Mouse (Mus musculus) CH12.LX (cell line): ENCODE measurements around the gene Trim59. TPM values are rescaled to one million over a fixed set of nuclear protein-coding genes. Genes with fewer than 3 reads are reported as not detected.
A peak's percentile ranks its signal among the peaks of the same experiment; 100 is the strongest.

Experiments used
- DNase-seq: peaks from one replicate; pipeline ENCODE4 v3.0.0-alpha.2; 2013; ENCODE audit errors: extremely low read depth
- H3K27ac ChIP-seq: 2 replicates; pipeline ENCODE4 v1.5.1; 2012; ENCODE audit warnings: low read depth, mild to moderate bottlenecking, control low read depth, moderate library complexity; ENCODE audit not compliant: insufficient read depth
- H3K27me3 ChIP-seq: replicated peaks from 2 replicates; pipeline ENCODE3; 2012; ENCODE audit warnings: inconsistent platforms
- H3K36me3 ChIP-seq, 2 experiments: replicated peaks in 1 of 2; 2 replicates each; pipeline versions ENCODE3 to v1.6.1; 2012; ENCODE audit warnings: inconsistent platforms in 1 of 2, low read length in 1 of 2, mild to moderate bottlenecking in 1 of 2, mixed read lengths in 1 of 2, moderate library complexity in 1 of 2; ENCODE audit not compliant: control insufficient read depth in 1 of 2, insufficient read depth in 1 of 2
- H3K4me1 ChIP-seq, 2 experiments: 2 replicates each; pipeline ENCODE4 v1.6.1; 2012; ENCODE audit warnings: inconsistent platforms in 1 of 2, moderate library complexity in 1 of 2; ENCODE audit not compliant: insufficient read depth in 2 of 2, control insufficient read depth in 1 of 2
- H3K4me2 ChIP-seq: 2 replicates; pipeline ENCODE4 v1.6.1; 2012; ENCODE audit warnings: low read depth, mild to moderate bottlenecking, control low read depth; ENCODE audit not compliant: poor library complexity, insufficient read depth, severe bottlenecking
- H3K4me3 ChIP-seq, 3 experiments: fragments of 150-350 bp in 1 of 3; sonication (generic) in 1 of 3; replicated peaks in 1 of 3; 2 replicates each; pipeline versions ENCODE3 to v1.5.1; 2011 to 2012; ENCODE audit warnings: low read depth in 2 of 3, low read length in 2 of 3, mild to moderate bottlenecking in 2 of 3, moderate library complexity in 2 of 3, control low read depth in 1 of 3, improper control_type of control experiment in 1 of 3, inconsistent platforms in 1 of 3, mixed read lengths in 1 of 3; ENCODE audit not compliant: poor library complexity in 1 of 3
- H3K79me2 ChIP-seq: replicated peaks from 2 replicates; pipeline ENCODE4 v1.6.1; 2012; ENCODE audit warnings: mild to moderate bottlenecking, moderate library complexity; ENCODE audit not compliant: control insufficient read depth, poor library complexity, insufficient read depth, severe bottlenecking; ENCODE audit errors: extremely low read depth
- H3K9ac ChIP-seq: 2 replicates; pipeline ENCODE4 v1.6.1; 2012; ENCODE audit warnings: low read depth, mild to moderate bottlenecking, control low read depth, moderate library complexity; ENCODE audit not compliant: insufficient read depth
- H3K9me3 ChIP-seq: replicated peaks from 2 replicates; pipeline ENCODE3; 2012; ENCODE audit warnings: low read length, inconsistent platforms, mixed read lengths
- BHLHE40 ChIP-seq: IDR thresholded peaks from 2 replicates; pipeline ENCODE4 v1.6.1; 2011; ENCODE audit warnings: mild to moderate bottlenecking, low read depth, low read length, improper control_type of control experiment
- CHD1 ChIP-seq: IDR thresholded peaks from 2 replicates; pipeline ENCODE4 v1.6.1; 2012; ENCODE audit warnings: low read depth, low read length, improper control_type of control experiment, inconsistent platforms
- CHD2 ChIP-seq: IDR thresholded peaks from 2 replicates; pipeline ENCODE4 v1.6.1; 2011; ENCODE audit warnings: low read length, improper control_type of control experiment
- E2F4 ChIP-seq: IDR thresholded peaks from 2 replicates; pipeline ENCODE4 v1.6.1; 2011; ENCODE audit warnings: low read depth, low read length, improper control_type of control experiment; ENCODE audit not compliant: insufficient replicate concordance
- ELF1 ChIP-seq: IDR thresholded peaks from 2 replicates; pipeline ENCODE4 v1.6.1; 2014; ENCODE audit warnings: low read depth, mild to moderate bottlenecking, inconsistent platforms, low read length, improper control_type of control experiment
- EP300 ChIP-seq: IDR thresholded peaks from 2 replicates; pipeline ENCODE4 v1.6.1; 2011; ENCODE audit warnings: low read length, improper control_type of control experiment
- GABPA ChIP-seq: IDR thresholded peaks from 2 replicates; pipeline ENCODE4 v1.6.1; 2012; ENCODE audit warnings: low read depth, low read length, improper control_type of control experiment, inconsistent platforms; ENCODE audit not compliant: insufficient replicate concordance
- IRF4 ChIP-seq: IDR thresholded peaks from 2 replicates; pipeline ENCODE4 v1.6.1; 2014; ENCODE audit warnings: low read depth, mild to moderate bottlenecking, inconsistent platforms, low read length, improper control_type of control experiment
- JUN ChIP-seq: IDR thresholded peaks from 2 replicates; pipeline ENCODE4 v1.6.1; 2011; ENCODE audit warnings: low read depth, mild to moderate bottlenecking, low read length, improper control_type of control experiment, moderate library complexity; ENCODE audit not compliant: insufficient read depth
- JUND ChIP-seq: conservative IDR thresholded peaks from 2 replicates; pipeline ENCODE4 v1.6.1; 2011; ENCODE audit warnings: low read depth, low read length, improper control_type of control experiment
- MAZ ChIP-seq: IDR thresholded peaks from 2 replicates; pipeline ENCODE4 v1.6.1; 2012; ENCODE audit warnings: low read depth, mild to moderate bottlenecking, inconsistent platforms, low read length, improper control_type of control experiment, moderate library complexity
- MEF2A ChIP-seq: IDR thresholded peaks from 2 replicates; pipeline ENCODE4 v1.6.1; 2014; ENCODE audit warnings: low read depth, mild to moderate bottlenecking, inconsistent platforms, low read length, improper control_type of control experiment, borderline replicate concordance
- NELFE ChIP-seq: IDR thresholded peaks from 2 replicates; pipeline ENCODE4 v1.6.1; 2011; ENCODE audit warnings: low read depth, low read length, improper control_type of control experiment
- NRF1 ChIP-seq: IDR thresholded peaks from 2 replicates; pipeline ENCODE4 v1.6.1; 2014; ENCODE audit warnings: low read depth, mild to moderate bottlenecking, inconsistent platforms, low read length, improper control_type of control experiment, moderate library complexity
- POLR2AphosphoS2 ChIP-seq: IDR thresholded peaks from 2 replicates; pipeline ENCODE4 v1.6.1; 2011; ENCODE audit warnings: low read depth, low read length, improper control_type of control experiment
- SIN3A ChIP-seq: IDR thresholded peaks from 2 replicates; pipeline ENCODE4 v1.6.1; 2012; ENCODE audit warnings: low read length, improper control_type of control experiment, inconsistent platforms
- SMC3 ChIP-seq: IDR thresholded peaks from 2 replicates; pipeline ENCODE4 v1.6.1; 2011; ENCODE audit warnings: low read depth, low read length, improper control_type of control experiment
- TBP ChIP-seq: conservative IDR thresholded peaks from 2 replicates; pipeline ENCODE4 v1.6.1; 2011; ENCODE audit warnings: low read depth, low read length, improper control_type of control experiment
- TCF12 ChIP-seq: IDR thresholded peaks from 2 replicates; pipeline ENCODE4 v1.6.1; 2014; ENCODE audit warnings: low read depth, mild to moderate bottlenecking, inconsistent platforms, low read length, improper control_type of control experiment
- UBTF ChIP-seq: IDR thresholded peaks from 2 replicates; pipeline ENCODE4 v1.6.1; 2012; ENCODE audit warnings: low read depth, mild to moderate bottlenecking, inconsistent platforms, low read length, improper control_type of control experiment, moderate library complexity
- USF1 ChIP-seq: IDR thresholded peaks from 2 replicates; pipeline ENCODE4 v1.6.1; 2014; ENCODE audit warnings: low read depth, mild to moderate bottlenecking, inconsistent platforms, low read length, improper control_type of control experiment
- USF2 ChIP-seq: conservative IDR thresholded peaks from 2 replicates; pipeline ENCODE4 v1.6.1; 2011; ENCODE audit warnings: low read depth, low read length, improper control_type of control experiment
- ZC3H11A ChIP-seq: IDR thresholded peaks from 2 replicates; pipeline ENCODE4 v1.6.1; 2012; ENCODE audit warnings: low read depth, mild to moderate bottlenecking, inconsistent platforms, low read length, improper control_type of control experiment
- ZMIZ1 ChIP-seq: IDR thresholded peaks from 2 replicates; pipeline ENCODE4 v1.6.1; 2012; ENCODE audit warnings: low read depth, mild to moderate bottlenecking, inconsistent platforms, low read length, improper control_type of control experiment
- dilution Hi-C: fragments of 300-500 bp; cut with MboI; formaldehyde crosslinking; loops from 2 replicates; pipeline ENCODE4 v1.14.3; 2020; ENCODE audit warnings: low sequenced_read_pairs; ENCODE audit not compliant: extremely low pct_unique_long_range_greater_than_20kb, extremely low pct_ligation_motif_present
- in situ Hi-C: fragments of 300-500 bp; cut with MboI; formaldehyde crosslinking; loops from 3 replicates; pipeline ENCODE4 v1.14.3; 2019; ENCODE audit warnings: low sequenced_read_pairs, low pct_ligation_motif_present, low pct_unique_long_range_greater_than_20kb, mixed read lengths
- polyA plus RNA-seq: library from polyadenylated mRNA; unstranded; fragments of >175 nt; gene quantifications from 2 replicates; pipeline ENCODE4 v1.2.1, GENCODE M21; 2012; ENCODE audit warnings: low read depth; ENCODE audit not compliant: insufficient read length
- total RNA-seq, 2 experiments: library from RNA; depleted of rRNA; stranded (reverse); fragments of 300-350 nt in 1 of 2; fragments of >200 nt in 1 of 2; gene quantifications; 2 replicates each; pipeline ENCODE4 v1.2.3; 2012 to 2014

The Trim59 gene
- total and polyA plus RNA-seq, 3 experiments, result 7.4 to 42.9 (median 29.1) TPM

- no peak for DNase-seq
- H3K27ac ChIP-seq, result no peak overlapping the region
Measured at GRCm38 (mm10) chr3:69045750-69046149, 1.2 kb upstream of the Trim59 start.

GRCm38 (mm10) chr3:69045400-69045703, 797 bp upstream of the Trim59 start:
- Histone ChIP-seq H3K27ac (no peak overlapping the region), H3K79me2 (peaks cover 15% of the 10 kb centered on the region), H3K27me3 (no peaks in the 10 kb centered on the region), H3K4me3 (peak overlapping the region; percentile 34 to 84 (median 66)), H3K4me1 (peaks cover 0 to 7% of the 10 kb centered on the region in 2 experiments; a peak in 2 of 4 replicates), H3K4me2 (no peak overlapping the region), H3K36me3 (peaks cover 0 to under 1% of the 10 kb centered on the region in 2 experiments), H3K9me3 (no peaks in the 10 kb centered on the region), H3K9ac (no peak overlapping the region)
- no peak for TF ChIP-seq NRF1
- TF ChIP-seq EP300, result no peak
- TF ChIP-seq TBP, result no peak
- no peak for TF ChIP-seq USF2
- TF ChIP-seq MEF2A, result no peak
- TF ChIP-seq SIN3A, result no peak
- TF ChIP-seq UBTF, result no peak
- no peak for TF ChIP-seq ELF1
- TF ChIP-seq USF1, result no peak
- TF ChIP-seq JUND, result no peak
- no peak for TF ChIP-seq TCF12
- TF ChIP-seq GABPA, result no peak
- TF ChIP-seq SMC3, result no peak
- dilution Hi-C loops (no loop called here), in situ Hi-C loops (no loop called here)
- no peak for DNase-seq

More at GRCm38 (mm10) chr3:69045750-69046149, 1.2 kb upstream of the Trim59 start:
- no peaks in the 10 kb centered on the region for H3K9me3 ChIP-seq
- no peaks in the 10 kb centered on the region for H3K27me3 ChIP-seq
- H3K4me3 ChIP-seq, result no peak overlapping the region
- peaks cover 13% of the 10 kb centered on the region for H3K79me2 ChIP-seq
- peaks cover 0 to 4% of the 10 kb centered on the region in 2 experiments; a peak in 2 of 4 replicates for H3K4me1 ChIP-seq
- H3K36me3 ChIP-seq, result no peaks in the 10 kb centered on the region
- dilution Hi-C loops (no loop called here), in situ Hi-C loops (no loop called here)
- H3K4me2 ChIP-seq, result no peak overlapping the region
- TF ChIP-seq ELF1 (no peak), TBP (no peak), MAZ (no peak), IRF4 (no peak), MEF2A (no peak), CHD2 (no peak), BHLHE40 (no peak), POLR2AphosphoS2 (no peak), ZMIZ1 (no peak), JUN (no peak), CHD1 (no peak), ZC3H11A (no peak), NELFE (no peak), SMC3 (no peak), E2F4 (no peak)
- no peak overlapping the region for H3K9ac ChIP-seq
